In genomic region chr2:30653046-30653445, GRCm38 (mm10) we compare ENCODE assay signal across 9 mouse cellular contexts. TPM values are rescaled to one million over a fixed set of nuclear protein-coding genes. Genes with fewer than 3 reads are reported as not detected.
DNase-seq lines count a peak whose midpoint lies in the region; ATAC-seq and TF ChIP-seq lines count a peak whose summit lies in the region.
"Had no signal": no experiment of that assay in that cellular context is flagged by ENCODE, and none has a peak within 500 bp of the region (broad histone marks: within the 10 kb centered on the region; RNA-seq: fewer than 3 reads in every experiment).

No protein-coding gene starts in this region.

- ATAC-seq in limb, embryonic 14.5 days (ENCODE audit: low FRiP score, low read depth): no peak

- peak overlapping the region; percentile 27 for H3K4me3 ChIP-seq in gastrocnemius, adult 2 months
- no peak overlapping the region for H3K4me3 ChIP-seq in lung, adult 2 months (replicated peaks; ENCODE audit: extremely low read depth, low read depth, low read length)
- no peak overlapping the region for H3K4me3 ChIP-seq in limb, embryonic 14.5 days (replicated peaks; ENCODE audit: low read length)
- H3K4me3 ChIP-seq: megakaryocyte, embryonic 14.5 days had no signal

- no peaks in the 10 kb centered on the region for H3K27me3 ChIP-seq in limb, embryonic 14.5 days (ENCODE audit: control insufficient read depth, insufficient read depth, low read length)

- H3K9ac ChIP-seq in limb, embryonic 14.5 days (ENCODE audit: low read depth, low read length, severe bottlenecking): peak overlapping the region; percentile 34

- peak overlapping the region; percentile 83 for H3K27ac ChIP-seq in gastrocnemius, adult 2 months
- peak overlapping the region; percentile 94 for H3K27ac ChIP-seq in limb, embryonic 14.5 days (replicated peaks; ENCODE audit: low read depth, low read length)

- no peaks in the 10 kb centered on the region for H3K36me3 ChIP-seq in limb, embryonic 14.5 days (ENCODE audit: control insufficient read depth, insufficient read depth, low read length)

- TF ChIP-seq POLR2A in lung, adult 2 months (IDR thresholded peaks at IDR 0.05; ENCODE audit: borderline replicate concordance, extremely low read depth, low read depth, low read length): no peak
- no peak for TF ChIP-seq POLR2A in limb, embryonic 14.5 days (IDR thresholded peaks at IDR 0.05; ENCODE audit: borderline replicate concordance, extremely low read depth, insufficient read depth, insufficient read length)

- WGBS in lung, adult 2 months: 85% methylated on average over 4 of the region's 4 CpGs
- 79% methylated on average over 4 of the region's 4 CpGs for WGBS in limb, embryonic 14.5 days

- TF ChIP-seq CTCF in gastrocnemius, adult 2 months (IDR thresholded peaks at IDR 0.05): no peak
- TF ChIP-seq CTCF in lung, adult 2 months (IDR thresholded peaks at IDR 0.05; ENCODE audit: insufficient read depth, low read length): no peak

- peak overlapping the region; percentile 30; the same call in 1 of the 2 replicates for H3K4me2 ChIP-seq in limb, embryonic 14.5 days (replicated peaks; ENCODE audit: low read depth, low read length, severe bottlenecking)

- DNase-seq in gastrocnemius, adult 2 months: no peak
- DNase-seq in gastrocnemius, postnatal 14 days: no peak
- DNase-seq in lung, postnatal 10 days: peak; percentile 36
- DNase-seq in lung, adult 2 months: no peak
- no peak for DNase-seq in limb, embryonic 14.5 days (ENCODE audit: low spot score)
- DNase-seq in natural killer cell, adult 2 months (ENCODE audit: low spot score in 2 of 2): no peak
- DNase-seq in B cell, adult 2 months: no peak
- no peak for DNase-seq in cerebellum, postnatal 4 days (ENCODE audit: low spot score in 2 of 2)

- no peaks in the 10 kb centered on the region for H3K9me3 ChIP-seq in limb, embryonic 14.5 days (ENCODE audit: control insufficient read depth, low read length)

- peaks cover 10% of the 10 kb centered on the region for H3K4me1 ChIP-seq in lung, adult 2 months (ENCODE audit: control insufficient read depth, insufficient read depth, low read length)
- peaks cover 40% of the 10 kb centered on the region for H3K4me1 ChIP-seq in limb, embryonic 14.5 days (ENCODE audit: control insufficient read depth, insufficient read depth, low read length)

- intact Hi-C loops in gastrocnemius, adult 2 months (cut with DNase I): no loop called here
- intact Hi-C loops in gastrocnemius, postnatal 14 days (cut with DNase I; ENCODE audit: low total_unique reads): no loop called here

RNA-seq across cellular contexts. Expression of gene Cstad, which starts 58.2 kb away (rescaled TPM):
- total RNA-seq in gastrocnemius, adult 2 months (2021): 1 to 10 TPM in 1 of 2 experiments, under 1 TPM in 1; 0.47 to 1.8 TPM
- total RNA-seq in gastrocnemius, postnatal 14 days (2021): 1 to 10 TPM; 5.0 to 5.9 TPM
- polyA plus RNA-seq in lung, adult 2 months (2012; rRNA removed): 0.69 and 1.6 TPM in 2 replicates
- polyA plus RNA-seq in limb, embryonic 14.5 days (2012; rRNA removed): 1.2 and 1.3 TPM in 2 replicates
- 2.2 and 3.1 TPM in 2 replicates for polyA plus RNA-seq in limb, embryonic 14.5 days (2014; fragmentation: Nextera tagmentation; extraction: Ambion mirVana)
